Mouse (Mus musculus) frontal cortex, postnatal 25 days (tissue): ENCODE measurements around the gene Hsh2d.

Source experiments
- DNase-seq, 2 experiments: peaks; one replicate each; pipeline ENCODE4 v3.0.0; 2022; ENCODE audit warnings: low spot score in 2 of 2

The Hsh2d gene

DNA sequence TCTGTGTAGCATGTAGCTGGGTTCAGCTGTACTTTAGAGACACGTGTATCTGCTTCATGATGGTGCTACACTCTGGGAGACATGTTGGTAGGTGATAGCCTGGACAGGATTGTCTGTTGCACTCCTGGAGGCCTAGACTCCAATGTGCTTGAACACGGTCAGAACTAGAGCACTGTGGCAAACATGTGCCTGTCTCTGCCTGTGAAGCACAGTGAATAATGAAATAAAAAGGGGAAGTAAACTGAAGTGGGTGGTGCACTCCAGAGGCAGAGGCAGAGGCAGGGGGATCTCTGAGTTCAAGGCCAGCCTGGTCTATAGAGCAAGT lies 739 bp downstream of the Hsh2d start:
- DNase-seq, result no peak

DNA sequence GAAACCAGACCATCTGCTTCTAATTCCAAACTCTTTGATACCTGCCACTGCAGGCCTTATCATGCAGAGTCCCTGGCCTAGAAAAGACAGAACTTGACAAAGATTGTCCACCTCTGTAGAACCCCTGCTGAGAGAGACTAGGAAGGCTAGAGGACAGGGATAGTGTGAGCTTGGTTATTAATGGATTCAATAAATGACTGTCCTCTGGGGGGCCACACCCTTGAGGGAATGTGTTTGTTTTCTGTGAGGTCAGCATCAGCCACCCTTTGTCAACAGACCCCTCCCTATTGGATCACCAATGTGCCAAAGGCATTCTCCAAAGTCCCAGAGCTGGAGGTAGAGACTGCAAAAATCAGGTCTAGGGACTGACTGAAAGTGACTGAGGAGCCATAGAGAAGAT lies 2.6 kb downstream of the Hsh2d start:
- DNase-seq, result no peak

- no peak for DNase-seq
Measured at GRCm38 (mm10) chr8:72197997-72198396, 8.6 kb downstream of the Hsh2d start.

DNA sequence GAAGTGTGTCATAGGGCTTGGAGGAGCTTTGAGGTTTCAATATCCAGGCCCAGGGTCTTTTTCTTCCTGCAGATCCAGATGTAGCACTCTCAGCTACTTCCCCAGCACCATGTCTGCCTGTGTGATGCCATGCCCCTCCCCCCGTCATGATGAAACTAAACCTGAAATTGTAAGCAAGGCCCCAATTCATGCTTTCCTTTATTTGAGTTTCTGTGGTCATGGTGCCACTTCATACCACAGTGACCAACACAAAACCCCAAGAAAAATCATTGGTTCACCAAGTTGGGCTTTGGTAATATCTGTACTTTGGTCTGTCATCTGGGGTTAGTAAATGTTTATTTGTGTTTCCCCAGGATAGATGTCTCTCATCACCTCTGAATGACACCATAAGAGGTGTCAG lies 19.1 kb downstream of the Hsh2d start:
- DNase-seq, result no peak

GRCm38 (mm10) chr8:72210222-72210621 lies 20.8 kb downstream of the Hsh2d start:
- DNase-seq, result no peak

DNA sequence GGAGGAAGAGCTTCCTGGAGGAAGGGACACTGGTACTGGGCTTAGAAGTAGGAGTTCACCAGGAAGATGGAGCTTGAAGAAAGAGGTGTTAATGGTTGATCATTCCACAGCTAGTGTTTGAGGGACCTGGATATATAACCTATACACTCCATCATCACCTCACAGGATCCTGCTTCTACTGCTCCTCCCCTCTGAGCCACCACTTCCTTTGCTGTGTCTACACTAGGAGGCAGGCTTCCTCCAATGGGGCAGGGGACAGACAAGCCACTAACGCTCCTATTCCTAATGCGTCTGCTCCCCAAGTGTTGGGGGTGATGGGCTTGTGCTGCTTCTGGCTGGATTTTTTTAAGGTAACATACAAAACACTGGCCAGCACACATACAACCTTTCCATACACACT lies 21.3 kb downstream of the Hsh2d start:
- DNase-seq, result no peak

GRCm38 (mm10) chr8:72211846-72212245 lies 22.4 kb downstream of the Hsh2d start:
- DNase-seq, result no peak

DNA sequence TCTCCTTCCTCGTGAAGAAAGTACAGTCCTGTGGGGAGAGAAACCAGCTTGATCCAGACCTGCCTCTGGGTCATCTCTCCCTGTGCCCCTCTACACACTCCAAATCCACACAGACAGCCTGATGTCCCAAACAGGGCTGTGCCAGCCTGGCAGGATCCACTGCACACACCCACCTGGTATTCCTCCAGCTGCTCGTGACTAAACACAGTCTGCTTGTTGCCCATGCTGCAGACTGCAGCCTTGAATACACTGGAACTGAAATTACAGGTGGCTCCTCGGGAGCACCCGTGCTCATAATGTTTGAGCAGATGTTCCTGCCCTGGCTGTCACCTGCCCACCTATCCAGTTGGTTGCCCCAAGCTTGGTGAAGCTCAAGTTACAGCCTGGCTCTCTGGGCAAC lies 23.3 kb downstream of the Hsh2d start, which contains the start of gene Cib3:
Gene Cib3 (minus strand): TSS at position 87 of the 400 bp plus-strand sequence.
- no peak for DNase-seq

GRCm38 (mm10) chr8:72213536-72213935 lies 24.1 kb downstream of the Hsh2d start, which contains the start of gene Gm11034:
Gene Gm11034 (minus strand): TSS chr8:72213636.
- no peak for DNase-seq

GRCm38 (mm10) chr8:72215060-72215459 lies 25.6 kb downstream of the Hsh2d start:
- no peak for DNase-seq

- DNase-seq, result no peak
Measured at GRCm38 (mm10) chr8:72215871-72216270, 26.4 kb downstream of the Hsh2d start.

DNA sequence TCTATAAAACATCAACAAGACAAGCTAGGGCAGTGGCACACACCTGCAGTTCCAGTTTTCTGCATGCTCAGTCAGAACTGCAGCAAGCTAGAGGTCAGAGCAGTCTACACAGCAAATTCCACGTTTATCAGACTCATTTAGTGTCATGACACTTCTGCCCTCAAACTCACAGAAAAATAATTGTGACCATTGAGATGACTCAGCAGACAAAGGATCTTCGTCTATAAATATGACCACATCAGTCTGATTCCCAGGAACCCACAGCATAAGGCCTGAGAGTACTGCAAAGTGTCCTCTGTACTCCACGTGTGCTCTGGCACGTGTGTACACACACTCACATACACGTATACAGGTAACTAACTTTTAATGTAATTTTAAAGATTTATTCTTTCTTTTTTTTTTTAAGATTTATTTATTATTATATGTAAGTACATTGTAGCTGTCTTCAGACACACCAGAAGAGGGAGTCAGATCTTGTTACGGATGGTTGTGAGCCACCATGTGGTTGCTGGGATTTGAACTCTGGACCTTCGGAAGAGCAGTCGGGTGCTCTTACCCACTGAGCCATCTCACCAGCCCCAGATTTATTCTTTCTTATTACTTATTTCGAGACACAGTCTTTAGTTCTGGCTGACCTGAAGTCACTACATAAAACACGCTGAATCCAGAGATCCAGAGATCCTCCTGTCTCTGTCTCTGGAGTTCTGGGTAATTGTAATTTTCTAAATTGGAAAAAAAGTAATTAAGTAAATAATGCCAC lies 29.5 kb downstream of the Hsh2d start:
- DNase-seq, result no peak

- DNase-seq, result peak; percentile 66 to 78
Measured at GRCm38 (mm10) chr8:72219541-72220363, 30.3 kb downstream of the Hsh2d start, which contains the start of gene Fam32a. Gene Fam32a (plus strand): TSS chr8:72219730.

GRCm38 (mm10) chr8:72220758-72221157 lies 31.3 kb downstream of the Hsh2d start:
- DNase-seq, result no peak

GRCm38 (mm10) chr8:72222656-72223055 lies 33.2 kb downstream of the Hsh2d start:
- DNase-seq, result no peak

DNA sequence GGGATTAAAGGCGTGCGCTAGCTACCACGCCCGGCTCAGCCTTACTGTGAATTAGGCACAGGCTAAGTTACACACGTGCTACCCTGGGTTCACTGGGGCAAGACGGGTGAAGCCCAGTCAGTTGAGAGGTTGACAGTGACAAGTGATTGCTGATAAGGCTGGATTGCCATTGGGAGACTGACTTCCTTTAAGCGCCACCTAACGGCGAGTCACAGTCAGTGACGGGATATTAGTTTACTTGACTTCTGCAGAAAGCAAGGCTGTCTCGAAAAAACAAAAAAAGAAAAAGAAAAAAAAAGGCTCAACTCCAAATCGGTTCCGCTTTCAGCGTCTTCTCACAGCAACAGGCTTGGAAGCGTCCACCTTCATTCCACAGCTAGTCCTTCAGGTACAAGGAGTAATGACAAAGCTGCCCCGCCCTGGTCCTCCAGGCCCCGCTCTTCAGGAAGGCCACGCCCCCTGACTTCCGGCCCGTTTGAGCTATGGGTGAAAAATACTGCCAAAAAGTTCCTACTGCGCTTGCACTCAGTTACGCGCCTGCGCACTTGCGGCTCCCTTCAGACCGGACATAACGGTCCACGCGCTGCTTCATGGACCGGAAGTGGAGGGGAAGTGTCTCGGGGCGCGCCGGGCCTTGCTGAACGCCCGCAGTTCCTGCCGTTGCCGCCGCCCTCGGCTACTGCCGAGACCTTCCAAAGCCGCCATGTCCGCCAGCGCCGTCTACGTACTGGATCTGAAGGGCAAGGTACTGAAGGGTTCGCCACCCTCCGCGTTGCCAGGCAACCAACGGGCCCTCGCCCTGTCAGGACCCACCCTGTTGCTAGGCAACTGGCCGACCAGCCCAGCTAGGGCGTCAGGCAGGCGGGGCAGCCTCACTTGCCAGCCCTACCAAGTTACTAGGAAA lies 50.3 kb downstream of the Hsh2d start, which contains the start of gene Ap1m1:
Gene Ap1m1 (plus strand): TSS at position 520 of the 904 bp plus-strand sequence.
- DNase-seq, result peak; percentile 94

DNA sequence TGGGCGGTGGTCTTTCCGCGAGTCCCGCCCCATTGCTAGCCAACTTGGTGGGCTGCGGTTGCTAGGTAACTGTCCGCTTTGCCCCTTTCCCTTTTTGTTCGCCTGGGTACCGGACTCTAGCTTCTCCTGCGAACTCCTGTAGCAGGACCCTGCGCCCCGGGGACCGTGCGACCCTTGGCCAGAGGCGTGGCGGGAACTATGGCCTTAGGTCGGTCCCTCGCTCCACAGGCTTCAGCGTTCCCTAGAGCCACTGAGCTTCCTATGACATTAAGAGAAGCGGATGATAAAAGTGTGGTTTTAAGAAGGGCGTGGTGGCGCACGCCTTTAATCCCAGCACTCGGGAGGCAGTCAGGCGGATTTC lies 50.9 kb downstream of the Hsh2d start:
- DNase-seq, result no peak

GRCm38 (mm10) chr8:72240951-72241350 lies 51.5 kb downstream of the Hsh2d start:
- DNase-seq, result no peak

DNA sequence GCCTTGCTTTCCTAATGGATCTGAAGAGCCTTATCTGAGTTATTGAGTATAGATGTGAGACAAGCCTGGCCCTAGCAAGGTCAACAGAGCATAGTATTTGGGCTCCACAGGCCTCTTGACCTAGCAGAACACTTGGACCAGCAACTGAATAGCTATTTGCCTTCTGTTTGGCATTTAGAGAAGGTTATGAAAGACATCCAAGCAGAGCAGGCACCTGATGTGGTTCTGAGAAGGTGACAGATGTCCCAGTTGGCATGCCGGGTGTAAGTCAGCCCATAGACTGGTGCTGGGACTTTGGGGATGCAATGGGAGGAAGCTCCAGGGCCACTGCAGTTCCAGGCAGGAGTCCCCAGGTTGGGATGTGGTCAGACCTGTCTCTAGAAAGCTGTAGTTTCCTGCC lies 52.8 kb downstream of the Hsh2d start:
- no peak for DNase-seq

GRCm38 (mm10) chr8:72244610-72245009 lies 55.2 kb downstream of the Hsh2d start:
- no peak for DNase-seq
